Mouse (Mus musculus) forebrain, postnatal 0 days (tissue): ENCODE measurements around the gene Vps13d. TPM values are rescaled to one million over a fixed set of nuclear protein-coding genes. Genes with fewer than 3 reads are reported as not detected.

ENCODE experiments used
- ATAC-seq: fragments of 200-750 bp; cut with Nextera tagmentation; 2 replicates; pipeline ENCODE4 v1.8.0; 2017; ENCODE audit warnings: mild to moderate bottlenecking, moderate library complexity
- DNase-seq: peaks from one replicate; pipeline ENCODE4 v3.0.0-alpha.2; 2015
- H3K27ac ChIP-seq: fragments of 300-500 bp; sonication (generic); 2 replicates; pipeline ENCODE4 v1.5.1; 2014; ENCODE audit warnings: low read depth, mild to moderate bottlenecking, antibody characterized with exemption, low read length, moderate library complexity, mixed read lengths
- H3K27me3 ChIP-seq: fragments of 300-500 bp; sonication (generic); 2 replicates; pipeline ENCODE4 v1.6.1; 2014; ENCODE audit warnings: mild to moderate bottlenecking, low read length, mixed read lengths; ENCODE audit not compliant: insufficient read depth
- H3K36me3 ChIP-seq: fragments of 300-500 bp; sonication (generic); 2 replicates; pipeline ENCODE4 v1.6.1; 2014; ENCODE audit warnings: mild to moderate bottlenecking, moderate library complexity; ENCODE audit not compliant: insufficient read depth
- H3K4me1 ChIP-seq: fragments of 300-500 bp; sonication (generic); 2 replicates; pipeline ENCODE4 v1.6.1; 2014; ENCODE audit warnings: antibody characterized with exemption; ENCODE audit not compliant: insufficient read depth
- H3K4me2 ChIP-seq: fragments of 300-500 bp; sonication (generic); 2 replicates; pipeline ENCODE4 v1.6.1; 2014; ENCODE audit warnings: low read depth, mild to moderate bottlenecking, moderate library complexity
- H3K4me3 ChIP-seq: fragments of 300-500 bp; sonication (generic); 2 replicates; pipeline ENCODE4 v1.5.1; 2014; ENCODE audit warnings: low read depth, low read length, mixed read lengths
- H3K9ac ChIP-seq: fragments of 300-500 bp; sonication (generic); 2 replicates; pipeline ENCODE4 v1.6.1; 2014; ENCODE audit warnings: mild to moderate bottlenecking
- H3K9me3 ChIP-seq: fragments of 300-500 bp; sonication (generic); 2 replicates; pipeline ENCODE4 v1.6.1; 2016; ENCODE audit warnings: low read length
- CTCF ChIP-seq: sonication (generic); IDR thresholded peaks from 2 replicates; pipeline ENCODE4 v1.5.1; 2016; ENCODE audit warnings: antibody characterized with exemption, control low read depth, low read depth
- WGBS: fragments of 180-500 bp; shearing (Covaris S2); extraction: QIAGEN DNeasy Blood & Tissue Kit; methylation state at CpG from one replicate; pipeline ENCODE4 v1.1.7; 2014; 5-methylcytosine and 5-hydroxymethylcytosine counted together
- polyA plus RNA-seq: library from polyadenylated mRNA; unstranded; fragments of >200 nt; fragmentation: Nextera tagmentation; extraction: Ambion mirVana; gene quantifications from 2 replicates; pipeline ENCODE4 v1.2.1, GENCODE M21; 2015
- total RNA-seq: library from RNA; depleted of rRNA; stranded (reverse); fragments of >200 nt; gene quantifications from 2 replicates; pipeline ENCODE4 v1.2.3, GENCODE M21; 2014

Gene Vps13d
- total and polyA plus RNA-seq, 2 experiments from 2014 or later = 6.4 to 30.8 TPM

DNA sequence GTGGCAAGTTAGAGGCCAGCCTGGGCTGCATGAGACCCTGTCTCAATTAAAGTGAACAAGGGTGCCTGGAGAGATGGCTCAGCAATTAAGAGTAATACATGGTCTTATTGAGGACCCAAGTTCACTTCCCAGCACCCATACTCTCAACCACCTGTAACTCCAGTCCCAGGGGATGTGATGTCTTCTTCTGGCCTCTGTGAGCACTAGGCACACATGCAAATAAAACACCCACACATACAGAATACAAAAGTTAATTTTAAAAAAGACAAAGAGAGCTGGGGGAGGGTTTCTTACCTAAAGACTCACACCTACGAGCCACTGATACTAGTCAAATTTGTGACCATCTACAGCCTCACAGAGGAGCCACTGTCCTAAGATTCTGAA is 43.7 kb downstream of the Vps13d start:
- no peak for DNase-seq
- peaks cover 74% of the 10 kb centered on the region for H3K36me3 ChIP-seq
- WGBS = 90% methylated on average over 1 of the region's 1 CpGs

DNA sequence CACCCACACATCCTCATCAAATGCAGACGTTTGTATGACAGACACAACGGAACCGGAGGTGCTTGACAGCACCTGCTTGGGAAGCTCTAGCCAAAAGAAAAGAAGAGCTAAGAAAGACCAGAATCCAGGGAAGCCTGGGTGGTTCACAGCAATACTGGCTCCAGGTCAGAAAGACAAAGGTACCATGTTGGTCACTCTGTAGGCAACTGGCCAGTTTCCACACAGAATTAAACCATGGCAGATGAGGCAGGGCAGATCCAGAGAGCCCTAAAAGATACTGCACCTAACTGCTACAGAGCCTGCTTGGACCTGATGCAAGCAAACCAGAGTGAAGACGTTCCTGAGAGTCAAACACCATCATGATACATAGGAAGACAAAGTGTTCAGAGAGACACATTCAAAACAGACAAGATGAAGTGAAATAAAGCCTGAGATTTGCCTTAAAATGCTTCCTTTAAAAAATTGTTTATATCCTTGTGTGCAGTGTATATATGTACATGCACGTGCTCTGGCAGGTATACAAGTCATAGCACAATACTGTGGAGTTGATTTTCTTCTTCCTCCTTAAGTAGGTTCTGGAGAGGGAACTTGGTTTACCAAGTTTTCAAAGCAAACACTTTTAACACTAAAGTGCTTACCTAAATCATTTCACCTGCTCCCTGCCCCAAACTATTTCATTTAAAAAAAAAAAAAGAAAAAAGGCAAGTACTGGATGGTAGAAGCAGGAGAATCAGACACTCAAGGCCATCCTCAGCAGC is 44.3 kb downstream of the Vps13d start:
- no peaks in the 10 kb centered on the region for H3K27me3 ChIP-seq
- no peak for TF ChIP-seq CTCF
- DNase-seq = no peak
- no peaks in the 10 kb centered on the region for H3K4me1 ChIP-seq
- no peak overlapping the region for H3K4me3 ChIP-seq
- no peak overlapping the region for H3K27ac ChIP-seq
- H3K9ac ChIP-seq = no peak overlapping the region
- no peak overlapping the region for H3K4me2 ChIP-seq
- ATAC-seq = no peak
- no peaks in the 10 kb centered on the region for H3K9me3 ChIP-seq
- WGBS = 47% methylated on average over 5 of the region's 5 CpGs
- peaks cover 74% of the 10 kb centered on the region for H3K36me3 ChIP-seq

More for the DNA sequence above, 43.7 kb downstream of the Vps13d start:
- Histone ChIP-seq H3K27ac (no peak overlapping the region), H3K4me1 (no peaks in the 10 kb centered on the region), H3K9ac (no peak overlapping the region), H3K4me3 (no peak overlapping the region), H3K9me3 (no peaks in the 10 kb centered on the region), H3K27me3 (no peaks in the 10 kb centered on the region), H3K4me2 (no peak overlapping the region)
- no peak for ATAC-seq
- no peak for TF ChIP-seq CTCF

DNA sequence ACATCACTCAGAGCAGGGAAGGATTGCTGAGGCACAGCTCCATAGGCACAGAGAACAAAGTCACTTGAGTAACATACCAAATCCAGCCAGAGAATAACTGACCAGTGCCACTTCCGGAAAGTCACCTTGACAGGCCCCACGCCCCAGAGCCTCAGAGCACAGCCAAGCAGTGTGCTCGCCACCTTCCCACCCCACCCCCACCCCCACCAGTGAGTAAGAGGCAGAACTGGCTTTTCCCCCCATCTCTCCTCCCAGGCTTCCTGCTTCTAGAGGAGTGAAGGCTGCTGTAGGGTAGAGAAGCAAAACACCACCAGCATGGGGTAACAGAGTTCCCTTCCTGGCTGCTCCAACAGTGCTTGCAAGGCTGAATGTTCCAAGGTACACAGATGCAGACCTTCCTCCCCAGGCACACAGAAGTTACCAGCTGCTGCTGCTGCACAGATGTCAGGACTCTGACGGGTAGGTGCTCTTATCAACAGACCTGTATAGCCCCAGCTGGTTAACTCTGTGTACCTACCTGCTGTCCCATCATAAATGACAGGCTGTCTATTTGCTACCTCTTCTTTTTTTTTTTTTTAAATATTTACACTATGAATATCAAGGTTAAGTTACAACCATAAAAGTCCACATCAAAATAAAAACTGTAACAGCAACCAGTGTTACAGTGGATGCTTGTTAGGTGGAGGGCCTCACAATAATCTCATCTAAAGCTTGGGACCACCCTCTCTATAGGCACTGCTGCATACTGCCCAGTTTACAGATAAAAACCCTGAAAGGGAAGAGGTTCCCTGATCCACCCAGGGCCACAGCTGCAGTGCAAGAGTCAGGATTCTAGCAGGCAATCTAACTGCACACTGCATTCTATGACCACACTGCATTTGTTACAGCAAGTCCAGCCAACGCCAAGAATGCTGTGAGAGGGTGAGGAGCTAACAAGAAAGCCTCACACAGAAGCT is 47.5 kb downstream of the Vps13d start:
- no peak for ATAC-seq
- H3K9me3 ChIP-seq = no peaks in the 10 kb centered on the region
- H3K27me3 ChIP-seq = no peaks in the 10 kb centered on the region
- H3K27ac ChIP-seq = no peak overlapping the region
- no peak overlapping the region for H3K4me2 ChIP-seq
- 88% methylated on average over 5 of the region's 5 CpGs for WGBS
- TF ChIP-seq CTCF = no peak
- H3K9ac ChIP-seq = no peak overlapping the region
- peaks cover 77% of the 10 kb centered on the region for H3K36me3 ChIP-seq
- H3K4me3 ChIP-seq = no peak overlapping the region
- DNase-seq = no peak
- H3K4me1 ChIP-seq = no peaks in the 10 kb centered on the region

DNA sequence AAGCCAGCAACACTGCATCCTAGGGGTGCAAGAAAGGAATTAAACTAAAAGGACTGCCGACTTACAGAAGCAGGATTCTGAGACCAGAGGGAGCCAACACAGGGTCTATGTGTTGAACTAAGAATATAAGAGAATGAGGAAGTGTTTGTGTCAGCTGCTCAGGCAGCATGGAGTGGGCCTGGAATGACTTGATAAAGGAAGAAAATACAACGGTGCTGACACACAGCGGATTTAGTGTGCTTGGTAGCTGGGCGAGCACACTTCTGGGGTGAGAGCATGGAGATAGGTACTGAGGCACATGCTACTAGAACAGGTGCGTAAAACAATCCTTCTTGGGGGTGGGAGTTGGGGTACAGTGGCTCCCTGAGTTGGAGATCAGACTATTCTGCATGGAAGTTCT is 51.3 kb downstream of the Vps13d start:
- DNase-seq = no peak
- no peaks in the 10 kb centered on the region for H3K9me3 ChIP-seq
- no peak overlapping the region for H3K4me2 ChIP-seq
- TF ChIP-seq CTCF = no peak
- H3K27ac ChIP-seq = no peak overlapping the region
- no peak for ATAC-seq
- no peak overlapping the region for H3K4me3 ChIP-seq
- no peaks in the 10 kb centered on the region for H3K27me3 ChIP-seq
- 90% methylated on average over 5 of the region's 5 CpGs for WGBS
- no peak overlapping the region for H3K9ac ChIP-seq
- no peaks in the 10 kb centered on the region for H3K4me1 ChIP-seq
- peaks cover 87% of the 10 kb centered on the region for H3K36me3 ChIP-seq

DNA sequence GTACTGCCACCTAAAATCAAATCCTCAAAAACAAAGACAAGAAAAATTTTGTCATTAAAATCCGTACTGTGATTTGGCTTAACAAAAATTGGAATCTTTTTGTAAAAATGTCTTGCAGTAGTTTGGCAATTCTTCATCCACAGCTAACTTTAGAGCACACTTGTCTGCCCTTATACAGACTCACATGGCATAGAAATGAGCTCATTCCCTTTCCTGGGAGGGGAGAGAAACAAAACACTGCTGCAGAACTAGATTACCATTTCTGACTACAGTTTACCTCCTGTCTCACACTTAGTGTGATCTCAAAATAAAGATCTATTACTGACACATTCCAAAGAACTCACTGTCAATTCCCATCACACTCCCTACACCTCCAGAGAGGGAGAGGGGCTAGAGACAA is 58.1 kb downstream of the Vps13d start:
- TF ChIP-seq CTCF = no peak

DNA sequence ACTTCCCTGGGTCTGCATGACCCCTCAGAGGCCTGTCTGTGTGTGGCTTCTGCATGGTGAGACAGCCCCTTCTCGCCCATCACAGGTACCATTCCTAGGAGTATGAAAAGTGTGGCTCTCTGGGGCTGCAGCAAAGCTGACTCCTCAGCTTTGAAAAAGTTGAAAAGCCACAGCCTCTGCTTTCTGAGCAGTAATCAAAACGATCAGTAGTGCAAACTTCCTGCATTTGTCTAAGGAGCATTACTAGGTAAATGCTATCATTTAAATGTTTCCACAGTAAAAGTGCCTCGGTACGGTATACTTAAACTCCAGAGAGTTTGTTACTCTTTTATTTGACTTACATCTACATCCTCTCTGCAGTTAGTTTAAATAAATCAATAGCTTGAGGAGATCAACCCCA is 59.3 kb downstream of the Vps13d start:
- no peak for DNase-seq
- TF ChIP-seq CTCF = no peak
- Histone ChIP-seq H3K9ac (no peak overlapping the region), H3K36me3 (peaks cover 70% of the 10 kb centered on the region), H3K4me1 (no peaks in the 10 kb centered on the region), H3K27ac (no peak overlapping the region), H3K9me3 (no peaks in the 10 kb centered on the region), H3K4me2 (no peak overlapping the region), H3K27me3 (no peaks in the 10 kb centered on the region), H3K4me3 (no peak overlapping the region)
- ATAC-seq = no peak
- 91% methylated on average over 4 of the region's 4 CpGs for WGBS

More for the DNA sequence above, 58.1 kb downstream of the Vps13d start:
- H3K4me2 ChIP-seq = no peak overlapping the region
- DNase-seq = no peak
- no peak overlapping the region for H3K4me3 ChIP-seq
- H3K27me3 ChIP-seq = no peaks in the 10 kb centered on the region
- H3K9me3 ChIP-seq = no peaks in the 10 kb centered on the region
- ATAC-seq = no peak
- H3K27ac ChIP-seq = no peak overlapping the region
- H3K4me1 ChIP-seq = no peaks in the 10 kb centered on the region
- 73% methylated on average over 1 of the region's 1 CpGs for WGBS
- no peak overlapping the region for H3K9ac ChIP-seq
- H3K36me3 ChIP-seq = peaks cover 70% of the 10 kb centered on the region

DNA sequence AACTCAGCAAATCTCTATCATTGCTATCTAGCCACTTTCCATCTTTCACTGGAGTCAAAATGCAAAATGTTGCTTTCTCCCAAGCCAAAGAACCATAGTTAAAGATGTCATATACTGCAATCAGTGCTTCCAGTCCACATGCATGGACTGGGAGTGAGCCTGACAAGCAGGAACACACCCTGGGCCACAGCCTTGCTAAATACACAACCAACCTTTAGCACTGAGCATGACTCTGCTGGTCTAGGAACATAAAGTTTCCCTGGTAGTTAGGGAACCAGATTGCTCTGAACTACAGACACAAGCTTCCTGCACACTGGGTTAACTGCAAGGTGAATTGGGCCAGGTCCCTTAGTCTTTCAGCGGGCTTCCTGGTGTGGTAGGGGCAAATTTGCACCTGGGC is 64.0 kb downstream of the Vps13d start:
- peaks cover 79% of the 10 kb centered on the region for H3K36me3 ChIP-seq
- TF ChIP-seq CTCF = no peak
- DNase-seq (no peak), ATAC-seq (no peak)
- no peak overlapping the region for H3K27ac ChIP-seq
- H3K4me2 ChIP-seq = no peak overlapping the region
- no peak overlapping the region for H3K4me3 ChIP-seq
- no peaks in the 10 kb centered on the region for H3K9me3 ChIP-seq
- H3K27me3 ChIP-seq = no peaks in the 10 kb centered on the region
- no peaks in the 10 kb centered on the region for H3K4me1 ChIP-seq
- no peak overlapping the region for H3K9ac ChIP-seq
- WGBS = 100% methylated on average over 1 of the region's 1 CpGs
